Mouse (Mus musculus) cerebellum, postnatal 10 days (tissue): ENCODE data around the gene Tap2.

Experiments
- DNase-seq, 2 experiments: peaks; one replicate each; pipeline ENCODE4 v3.0.0; 2021; ENCODE audit warnings: mixed read lengths in 2 of 2

Tap2 gene

GRCm38 (mm10) chr17:34196941-34197894 is 6.1 kb upstream of the Tap2 start, which contains the start of gene Psmb8:
TSS of gene Psmb8 (plus strand) at chr17:34197721.
- DNase-seq, result peak; percentile 96 to 97

DNA sequence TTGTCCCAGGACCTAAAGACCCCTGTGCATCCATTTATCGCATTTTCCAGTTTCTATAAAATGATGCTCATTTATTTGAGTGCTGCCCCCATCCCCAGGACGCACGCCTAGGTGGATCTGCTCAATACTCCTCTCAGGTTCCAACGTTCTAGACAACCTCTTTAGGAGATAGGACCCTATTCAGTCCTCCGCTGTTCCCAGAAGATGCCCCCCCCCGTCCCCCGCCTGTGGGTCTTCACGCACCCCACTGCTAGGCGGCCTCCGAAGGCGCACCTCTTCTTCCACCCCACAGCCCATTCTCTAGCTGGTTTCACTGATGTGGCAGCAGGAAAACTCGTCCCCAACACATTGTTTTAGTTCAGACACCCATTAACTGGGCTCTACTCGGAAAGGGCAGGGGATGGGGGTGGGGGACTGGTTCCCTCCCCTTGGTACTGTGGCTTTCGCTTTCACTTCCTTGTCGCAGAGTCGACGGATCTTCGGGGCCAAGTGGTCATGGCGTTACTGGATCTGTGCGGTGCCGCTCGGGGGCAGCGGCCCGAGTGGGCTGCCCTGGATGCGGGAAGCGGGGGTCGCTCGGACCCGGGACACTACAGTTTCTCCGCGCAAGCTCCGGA is 5.3 kb upstream of the Tap2 start:
- DNase-seq, result peak; percentile 30 to 44

DNA sequence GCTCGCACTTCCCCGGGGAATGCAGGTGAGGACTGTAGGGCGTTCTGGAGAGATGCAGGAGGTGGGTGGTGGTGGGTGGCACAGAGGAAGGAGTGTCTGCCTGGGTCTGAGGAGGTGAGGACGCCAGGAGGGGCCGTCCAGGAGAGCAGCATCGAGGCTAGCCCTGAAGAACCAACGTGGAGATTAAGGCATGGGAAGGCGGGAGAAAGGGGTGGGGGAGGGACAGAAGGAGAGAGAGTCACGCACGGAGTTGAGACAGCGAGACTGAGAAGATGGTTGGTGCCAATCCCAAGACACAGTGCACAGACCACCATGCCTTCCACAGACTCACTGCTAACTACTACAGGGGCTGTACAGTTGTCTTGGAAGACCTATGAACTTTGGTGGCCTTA is 4.8 kb upstream of the Tap2 start:
- no peak for DNase-seq

DNA sequence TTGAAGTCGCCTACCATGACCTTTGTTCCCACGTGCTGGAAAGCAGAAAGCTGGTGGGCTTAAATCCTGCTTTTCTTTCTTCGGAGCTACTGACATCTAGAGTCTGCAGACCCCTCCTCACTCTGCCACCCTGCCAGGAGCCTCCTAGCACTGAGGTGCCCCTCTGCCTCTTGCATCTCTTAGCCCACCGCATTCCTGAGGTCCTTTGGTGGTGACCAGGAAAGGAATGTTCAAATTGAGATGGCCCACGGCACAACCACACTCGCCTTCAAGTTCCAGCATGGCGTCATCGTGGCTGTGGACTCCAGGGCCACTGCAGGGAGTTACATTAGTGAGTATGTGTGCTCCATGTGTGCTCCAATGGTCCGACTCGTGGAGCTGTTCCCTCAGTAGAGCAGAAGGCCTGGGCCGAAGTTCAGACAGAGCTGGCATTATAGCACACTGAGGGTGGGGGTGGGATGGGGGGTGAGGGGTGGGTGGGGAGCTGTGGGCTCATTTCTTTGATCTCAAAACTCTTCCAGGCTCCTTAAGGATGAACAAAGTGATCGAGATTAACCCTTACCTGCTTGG is 4.2 kb upstream of the Tap2 start:
- DNase-seq, result no peak

DNA sequence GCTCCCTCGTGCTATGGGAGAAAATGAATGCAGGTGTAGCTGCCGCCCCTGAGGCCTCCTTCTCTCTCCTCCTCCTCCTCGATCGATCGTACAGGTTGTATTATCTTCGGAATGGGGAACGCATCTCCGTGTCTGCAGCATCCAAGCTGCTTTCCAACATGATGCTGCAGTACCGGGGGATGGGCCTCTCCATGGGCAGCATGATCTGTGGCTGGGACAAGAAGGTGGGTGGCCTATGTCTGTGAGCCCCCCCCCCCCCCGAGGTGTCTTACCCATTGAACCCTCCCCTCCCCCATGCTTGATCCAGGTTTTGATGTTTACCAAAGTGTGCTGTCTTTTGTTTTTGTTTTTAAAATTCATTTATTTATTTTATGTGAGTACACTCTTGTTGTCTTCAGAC is 3.3 kb upstream of the Tap2 start:
- no peak for DNase-seq

DNA sequence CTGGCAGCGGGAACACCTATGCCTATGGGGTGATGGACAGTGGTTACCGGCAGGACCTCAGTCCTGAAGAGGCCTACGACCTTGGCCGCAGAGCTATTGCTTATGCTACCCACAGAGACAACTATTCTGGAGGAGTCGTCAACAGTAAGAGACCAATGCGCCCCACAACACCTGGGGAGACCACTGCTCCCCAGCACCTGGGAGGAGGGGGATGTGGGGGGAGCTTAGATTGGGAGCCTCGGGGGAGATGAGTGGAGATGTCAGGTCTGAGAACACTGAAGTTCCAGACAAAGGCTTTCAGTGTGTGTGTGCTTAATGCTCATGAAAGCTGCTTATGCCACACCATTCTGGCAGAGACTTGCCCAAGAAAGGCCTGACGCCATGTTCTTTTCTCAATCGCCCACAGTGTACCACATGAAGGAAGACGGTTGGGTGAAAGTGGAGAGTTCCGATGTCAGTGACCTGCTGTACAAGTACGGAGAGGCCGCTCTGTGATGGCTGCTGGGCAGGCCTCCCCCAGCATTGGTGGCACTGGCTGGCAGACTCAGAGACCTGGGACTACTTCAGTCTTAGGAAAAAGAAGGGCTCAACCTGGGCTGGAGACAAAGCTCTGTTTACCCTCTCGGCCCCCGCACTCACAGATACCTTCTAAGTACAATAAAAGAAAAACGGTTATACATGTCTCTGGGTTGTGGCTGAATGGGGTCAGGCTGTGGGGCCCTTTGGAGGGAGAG is 2.4 kb upstream of the Tap2 start:
- no peak for DNase-seq

DNA sequence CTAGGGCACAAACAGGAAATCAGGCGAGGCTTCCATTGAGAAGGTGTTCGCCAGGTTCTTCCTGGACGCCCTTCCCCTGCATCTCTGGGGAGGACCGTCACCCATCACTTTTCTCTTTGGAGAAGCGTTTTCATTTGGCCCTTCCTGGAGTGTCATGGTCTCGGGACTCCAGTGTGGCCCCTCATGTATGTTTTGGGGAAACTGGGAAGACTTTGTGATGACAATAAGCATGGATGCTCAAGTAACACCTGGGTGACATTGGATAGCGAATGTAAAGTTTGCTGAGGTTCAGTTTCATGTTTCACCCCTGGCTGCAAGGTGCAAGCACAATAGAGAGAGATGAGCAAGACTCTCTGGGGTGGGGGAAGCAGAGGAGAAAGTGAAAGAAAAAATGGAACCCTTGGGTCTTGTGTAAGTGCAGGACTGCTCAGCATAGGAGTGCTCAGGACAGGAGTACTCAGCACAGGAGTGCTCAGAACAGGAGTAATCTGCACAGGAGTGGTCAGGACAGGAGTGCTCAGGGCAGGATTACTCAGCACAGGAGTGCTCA is 1.7 kb upstream of the Tap2 start:
- no peak for DNase-seq

GRCm38 (mm10) chr17:34202760-34203442 is 426 bp upstream of the Tap2 start:
- no peak for DNase-seq

- peak; percentile 92 for DNase-seq
Observed at GRCm38 (mm10) chr17:34204303-34205010, 1.1 kb downstream of the Tap2 start.

- DNase-seq, result peak; percentile 39 to 40
Observed at GRCm38 (mm10) chr17:34205021-34205745, 1.9 kb downstream of the Tap2 start.

GRCm38 (mm10) chr17:34205746-34206176 is 2.4 kb downstream of the Tap2 start:
- peak; percentile 31 to 56 for DNase-seq

DNA sequence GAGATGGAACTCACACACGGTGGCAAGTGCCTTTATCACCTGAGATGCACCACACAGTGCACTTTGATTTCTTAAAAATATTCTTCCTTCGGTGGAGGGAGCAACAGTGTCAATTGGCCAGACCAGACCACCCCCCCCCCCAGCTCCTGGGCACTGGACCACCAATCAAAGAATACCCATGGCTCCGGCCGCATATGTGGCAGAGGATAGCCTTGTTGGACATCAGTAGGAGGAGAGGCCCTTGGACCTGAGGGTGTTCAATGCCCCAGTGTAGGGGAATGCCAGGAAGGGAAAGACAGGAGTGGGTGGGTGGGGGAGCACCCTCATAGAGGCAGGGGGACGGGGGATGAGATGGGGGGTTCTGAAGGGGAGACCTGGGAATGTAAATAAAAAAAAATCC is 3.4 kb downstream of the Tap2 start:
- peak in 1 of 2 experiments; percentile 1 for DNase-seq

- DNase-seq, result peak in 1 of 2 experiments; percentile 1
Observed at GRCm38 (mm10) chr17:34207456-34207855, 4.1 kb downstream of the Tap2 start.

DNA sequence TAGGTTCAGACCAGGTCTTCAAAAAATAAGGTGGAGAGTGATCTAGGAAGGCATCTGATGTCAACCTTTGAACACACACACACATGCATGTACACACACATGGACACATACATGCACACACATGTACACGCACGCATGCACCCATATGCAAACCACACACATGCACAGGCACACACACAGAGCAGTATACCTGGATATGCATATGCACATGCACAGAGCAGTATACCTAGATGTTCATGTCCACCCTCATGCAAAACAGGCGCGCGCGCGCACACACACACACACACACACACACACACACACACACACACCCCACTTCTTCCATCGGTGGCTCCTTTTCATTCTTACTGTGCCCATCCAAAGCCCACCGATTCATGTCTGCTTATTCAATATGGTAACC is 4.5 kb downstream of the Tap2 start:
- peak in 1 of 2 experiments; percentile 1 for DNase-seq

GRCm38 (mm10) chr17:34208421-34208820 is 5.1 kb downstream of the Tap2 start:
- peak in 1 of 2 experiments; percentile 0 for DNase-seq

DNA sequence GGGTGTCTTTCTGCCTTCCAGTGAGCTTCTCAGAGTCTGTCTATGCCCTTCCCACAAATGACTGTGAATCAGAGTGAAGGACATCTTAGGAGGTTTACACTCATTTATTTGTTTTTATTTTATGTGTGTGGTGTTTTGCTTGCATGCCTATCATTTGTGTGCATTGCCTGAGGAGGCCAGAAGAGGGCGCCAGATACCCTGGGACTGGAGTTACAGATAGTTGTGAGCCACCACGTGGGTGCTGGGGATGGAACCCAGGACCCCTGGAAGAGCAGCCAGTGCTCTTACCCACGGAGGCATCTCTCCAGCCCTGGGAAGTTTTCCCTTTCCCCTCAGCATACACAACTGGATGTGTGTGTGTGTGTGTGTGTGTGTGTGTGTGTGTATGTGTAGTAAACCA is 6.4 kb downstream of the Tap2 start:
- no peak for DNase-seq

DNA sequence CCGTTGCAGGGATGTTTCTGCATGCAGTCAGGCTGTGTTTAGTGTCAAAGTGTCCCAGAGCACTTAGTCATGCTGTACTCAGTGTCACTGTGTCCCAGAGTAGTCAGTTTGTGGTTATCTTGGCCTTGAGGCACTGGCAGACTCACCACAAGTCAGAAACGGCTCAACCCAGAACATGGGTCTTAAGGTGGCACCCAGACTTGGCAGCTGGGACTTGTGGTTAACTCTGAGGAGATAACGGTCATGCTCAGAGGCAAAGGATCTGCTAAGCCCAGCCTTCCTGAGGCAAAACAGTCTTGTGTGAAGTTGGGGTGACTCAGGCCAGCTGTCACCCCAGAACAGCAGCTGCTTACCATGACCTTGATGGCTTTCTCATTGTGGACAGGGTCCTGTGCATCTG is 7.3 kb downstream of the Tap2 start:
- no peak for DNase-seq

GRCm38 (mm10) chr17:34211746-34212365 is 8.5 kb downstream of the Tap2 start:
- DNase-seq, result peak in 1 of 2 experiments; percentile 2

GRCm38 (mm10) chr17:34213936-34214335 is 10.6 kb downstream of the Tap2 start:
- DNase-seq, result no peak

DNA sequence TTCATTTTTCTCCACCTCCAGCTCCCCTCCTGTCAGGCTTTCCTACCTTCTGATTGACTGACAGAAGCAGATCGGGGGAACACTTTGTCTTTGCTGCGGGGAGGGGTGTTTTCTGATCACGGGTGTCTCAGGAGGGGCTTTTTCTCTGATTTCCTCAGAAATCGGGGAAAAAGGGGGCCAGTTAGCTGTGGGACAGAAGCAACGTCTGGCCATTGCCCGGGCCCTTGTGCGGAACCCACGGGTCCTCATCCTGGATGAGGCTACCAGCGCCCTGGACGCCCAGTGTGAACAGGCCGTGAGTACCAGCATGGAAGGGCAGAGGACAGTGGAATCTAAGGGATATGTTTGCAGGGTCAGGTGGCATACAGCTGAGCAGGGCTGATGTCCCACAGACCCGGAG is 11.8 kb downstream of the Tap2 start:
- no peak for DNase-seq
